Mouse (Mus musculus) forebrain, postnatal 0 days (tissue): Measurements from ENCODE around the gene Cd82. TPM values are rescaled to one million over a fixed set of nuclear protein-coding genes. Genes with fewer than 3 reads are reported as not detected.

Source experiments
- ATAC-seq: fragments of 200-750 bp; cut with Nextera tagmentation; 2 replicates; pipeline ENCODE4 v1.8.0; 2017; ENCODE audit warnings: mild to moderate bottlenecking, moderate library complexity
- DNase-seq: peaks from one replicate; pipeline ENCODE4 v3.0.0-alpha.2; 2015
- H3K27ac ChIP-seq: fragments of 300-500 bp; sonication (generic); 2 replicates; pipeline ENCODE4 v1.5.1; 2014; ENCODE audit warnings: low read depth, mild to moderate bottlenecking, antibody characterized with exemption, low read length, moderate library complexity, mixed read lengths
- H3K27me3 ChIP-seq: fragments of 300-500 bp; sonication (generic); 2 replicates; pipeline ENCODE4 v1.6.1; 2014; ENCODE audit warnings: mild to moderate bottlenecking, low read length, mixed read lengths; ENCODE audit not compliant: insufficient read depth
- H3K36me3 ChIP-seq: fragments of 300-500 bp; sonication (generic); 2 replicates; pipeline ENCODE4 v1.6.1; 2014; ENCODE audit warnings: mild to moderate bottlenecking, moderate library complexity; ENCODE audit not compliant: insufficient read depth
- H3K4me1 ChIP-seq: fragments of 300-500 bp; sonication (generic); 2 replicates; pipeline ENCODE4 v1.6.1; 2014; ENCODE audit warnings: antibody characterized with exemption; ENCODE audit not compliant: insufficient read depth
- H3K4me2 ChIP-seq: fragments of 300-500 bp; sonication (generic); 2 replicates; pipeline ENCODE4 v1.6.1; 2014; ENCODE audit warnings: low read depth, mild to moderate bottlenecking, moderate library complexity
- H3K4me3 ChIP-seq: fragments of 300-500 bp; sonication (generic); 2 replicates; pipeline ENCODE4 v1.5.1; 2014; ENCODE audit warnings: low read depth, low read length, mixed read lengths
- H3K9ac ChIP-seq: fragments of 300-500 bp; sonication (generic); 2 replicates; pipeline ENCODE4 v1.6.1; 2014; ENCODE audit warnings: mild to moderate bottlenecking
- H3K9me3 ChIP-seq: fragments of 300-500 bp; sonication (generic); 2 replicates; pipeline ENCODE4 v1.6.1; 2016; ENCODE audit warnings: low read length
- CTCF ChIP-seq: sonication (generic); IDR thresholded peaks from 2 replicates; pipeline ENCODE4 v1.5.1; 2016; ENCODE audit warnings: antibody characterized with exemption, control low read depth, low read depth
- WGBS: fragments of 180-500 bp; shearing (Covaris S2); extraction: QIAGEN DNeasy Blood & Tissue Kit; methylation state at CpG from one replicate; pipeline ENCODE4 v1.1.7; 2014; 5-methylcytosine and 5-hydroxymethylcytosine counted together
- microRNA-seq, 2 experiments: library from miRNA; unstranded; fragments of <30 nt; microRNA quantifications; one replicate each; pipeline ENCODE4; 2016
- polyA plus RNA-seq: library from polyadenylated mRNA; unstranded; fragments of >200 nt; fragmentation: Nextera tagmentation; extraction: Ambion mirVana; gene quantifications from 2 replicates; pipeline ENCODE4 v1.2.1, GENCODE M21; 2015
- total RNA-seq: library from RNA; depleted of rRNA; stranded (reverse); fragments of >200 nt; gene quantifications from 2 replicates; pipeline ENCODE4 v1.2.3, GENCODE M21; 2014; rRNA removed

Cd82 gene
- total and polyA plus RNA-seq, 2 experiments from 2014 or later = 9.7 to 20.7 TPM

- Histone ChIP-seq H3K9me3 (no peaks in the 10 kb centered on the region), H3K4me3 (no peak overlapping the region), H3K4me2 (no peak overlapping the region), H3K36me3 (no peaks in the 10 kb centered on the region), H3K9ac (no peak overlapping the region), H3K27me3 (no peaks in the 10 kb centered on the region), H3K27ac (no peak overlapping the region), H3K4me1 (no peaks in the 10 kb centered on the region)
- DNase-seq = no peak
- no peak for ATAC-seq
- WGBS = 97% methylated on average over 10 of the region's 10 CpGs
- TF ChIP-seq CTCF = no peak
Measured at GRCm38 (mm10) chr2:93372872-93373271, 90.1 kb downstream of the Cd82 start.

GRCm38 (mm10) chr2:93372097-93372571 is 90.8 kb downstream of the Cd82 start:
- Histone ChIP-seq H3K9me3 (no peaks in the 10 kb centered on the region), H3K36me3 (no peaks in the 10 kb centered on the region), H3K27ac (no peak overlapping the region), H3K27me3 (no peaks in the 10 kb centered on the region), H3K4me1 (no peaks in the 10 kb centered on the region), H3K9ac (no peak overlapping the region), H3K4me2 (no peak overlapping the region), H3K4me3 (no peak overlapping the region)
- 24% methylated on average over 6 of the region's 6 CpGs for WGBS
- no peak for TF ChIP-seq CTCF
- no peak for ATAC-seq
- DNase-seq = no peak

Small RNA genes lying within 50 kb of the gene (microRNA-seq; reads per million reads assigned to microRNA genes)
- 0 reads per million in 2 experiments for gene Mir7001

Other genes with a start within 250 kb of the Cd82 start
- 14.8 and 23.1 TPM in 2 replicates for gene Tspan18, start 128.6 kb downstream of the Cd82 start, total RNA-seq
- 14.4 and 18.1 TPM in 2 replicates for gene Tspan18, start 128.6 kb downstream of the Cd82 start, polyA plus RNA-seq
- gene Gm10803, start 97.4 kb upstream of the Cd82 start, total RNA-seq = not detected in 2 replicates
- not detected in 2 replicates for gene Gm10803, start 97.4 kb upstream of the Cd82 start, polyA plus RNA-seq
- gene Alx4, start 179.2 kb upstream of the Cd82 start, total RNA-seq = 2.6 and 4.2 TPM in 2 replicates
- gene Alx4, start 179.2 kb upstream of the Cd82 start, polyA plus RNA-seq = 0.58 and 0.72 TPM in 2 replicates